In genomic region chr14:20695761-20696520, GRCm38 (mm10) we compare ENCODE assay signal across 8 mouse cellular contexts. TPM values are rescaled to one million over a fixed set of nuclear protein-coding genes. Genes with fewer than 3 reads are reported as not detected.
DNase-seq lines count a peak whose midpoint lies in the region; ATAC-seq and TF ChIP-seq lines count a peak whose summit lies in the region.

No protein-coding gene starts in this region.

- WGBS in kidney, adult 2 months, result 20% methylated on average over 27 of the region's 27 CpGs
- WGBS in forebrain, embryonic 15.5 days, result 14% methylated on average over 27 of the region's 27 CpGs

- peak; percentile 23 for DNase-seq in kidney, adult 2 months
- DNase-seq in kidney, adult 11 months, result no peak
- DNase-seq in adrenal gland, postnatal 14 days, result peak; percentile 40
- peak; percentile 33 for DNase-seq in kidney, postnatal 10 days
- no peak for DNase-seq in adipocyte (ENCODE audit: low spot score)
- DNase-seq in left cerebral cortex, adult 11 months (ENCODE audit: low spot score), result no peak

- H3K4me3 ChIP-seq in kidney, adult 2 months (ENCODE audit: insufficient read depth, low read depth, low read length), result peak overlapping the region; percentile 69
- peak overlapping the region; percentile 86 for H3K4me3 ChIP-seq in forebrain, embryonic 15.5 days

- peaks cover 4% of the 10 kb centered on the region; the same call in 1 of the 2 replicates for H3K36me3 ChIP-seq in kidney, adult 2 months (ENCODE audit: control insufficient read depth, insufficient read depth, low read length)
- H3K36me3 ChIP-seq in forebrain, embryonic 15.5 days, result peaks cover 41% of the 10 kb centered on the region

- ATAC-seq in forebrain, embryonic 15.5 days (replicated peaks), result no peak
- peak; percentile 25; the same call in 1 of the 2 replicates for ATAC-seq in monocyte, adult 5-6 weeks (replicated peaks; ENCODE audit: insufficient number of reproducible peaks, low FRiP score, low TSS enrichment, poor library complexity, severe bottlenecking)

- H3K27me3 ChIP-seq in kidney, adult 2 months (replicated peaks; ENCODE audit: control insufficient read depth, insufficient read depth, low read length), result no peaks in the 10 kb centered on the region
- H3K27me3 ChIP-seq in forebrain, embryonic 15.5 days, result no peaks in the 10 kb centered on the region

- peaks cover 15% of the 10 kb centered on the region; the same call in 1 of the 2 replicates for H3K4me1 ChIP-seq in kidney, adult 2 months (ENCODE audit: control insufficient read depth, insufficient read depth, low read length)
- peaks cover 60% of the 10 kb centered on the region for H3K4me1 ChIP-seq in forebrain, embryonic 15.5 days

- H3K27ac ChIP-seq in kidney, adult 2 months (ENCODE audit: insufficient read depth, low read depth, low read length), result no peak overlapping the region
- H3K27ac ChIP-seq in forebrain, embryonic 15.5 days (replicated peaks), result peak overlapping the region; percentile 98

- H3K9me3 ChIP-seq in forebrain, embryonic 15.5 days, result no peaks in the 10 kb centered on the region

- no peak for TF ChIP-seq POLR2A in kidney, adult 2 months (IDR thresholded peaks at IDR 0.05; ENCODE audit: low read depth, low read length)

- H3K4me2 ChIP-seq in forebrain, embryonic 15.5 days (replicated peaks), result peak overlapping the region; percentile 76

- peak overlapping the region; percentile 92 for H3K9ac ChIP-seq in forebrain, embryonic 15.5 days (replicated peaks)

- no peak for TF ChIP-seq CTCF in kidney, adult 2 months (conservative IDR thresholded peaks at IDR 0.05; ENCODE audit: insufficient read depth, insufficient read length, low read depth, low read length)

RNA-seq across cellular contexts. Expression of gene Fut11, which starts 1.2 kb away (rescaled TPM):
- polyA plus RNA-seq in kidney, adult 2 months (2012; rRNA removed), result 7.9 and 11.2 TPM in 2 replicates
- total RNA-seq in adrenal gland, postnatal 14 days (2021), result 17.0 and 18.7 TPM in 2 replicates
- polyA plus RNA-seq in forebrain, embryonic 15.5 days (2015; fragmentation: Nextera tagmentation; extraction: Ambion mirVana), result 23.1 and 23.9 TPM in 2 replicates
- total RNA-seq in monocyte, adult 5-6 weeks (2017), result 5.0 to 9.7 TPM (median 8.2 TPM) in 3 replicates

RNA-seq across cellular contexts. Expression of gene Chchd1, which starts 6.9 kb away (rescaled TPM):
- polyA plus RNA-seq in kidney, adult 2 months (2012; rRNA removed), result 42.3 and 54.0 TPM in 2 replicates
- 84.1 and 98.3 TPM in 2 replicates for total RNA-seq in adrenal gland, postnatal 14 days (2021)
- 213 TPM in 2 replicates for polyA plus RNA-seq in forebrain, embryonic 15.5 days (2015; fragmentation: Nextera tagmentation; extraction: Ambion mirVana)
- 61.2 to 77.6 TPM (median 74.5 TPM) in 3 replicates for total RNA-seq in monocyte, adult 5-6 weeks (2017)

RNA-seq across cellular contexts. Expression of gene Zswim8, which starts 11.4 kb away (rescaled TPM):
- polyA plus RNA-seq in kidney, adult 2 months (2012; rRNA removed), result 136 and 167 TPM in 2 replicates
- 96.1 and 101 TPM in 2 replicates for total RNA-seq in adrenal gland, postnatal 14 days (2021)
- polyA plus RNA-seq in forebrain, embryonic 15.5 days (2015; fragmentation: Nextera tagmentation; extraction: Ambion mirVana), result 46.1 and 47.1 TPM in 2 replicates
- total RNA-seq in monocyte, adult 5-6 weeks (2017), result 36.0 to 67.6 TPM (median 60.8 TPM) in 3 replicates

RNA-seq across cellular contexts. Expression of gene Sec24c, which starts 21.8 kb away (rescaled TPM):
- 133 and 153 TPM in 2 replicates for polyA plus RNA-seq in kidney, adult 2 months (2012; rRNA removed)
- total RNA-seq in adrenal gland, postnatal 14 days (2021), result 137 and 149 TPM in 2 replicates
- polyA plus RNA-seq in forebrain, embryonic 15.5 days (2015; fragmentation: Nextera tagmentation; extraction: Ambion mirVana), result 83.9 and 85.5 TPM in 2 replicates
- total RNA-seq in monocyte, adult 5-6 weeks (2017), result 156 to 200 TPM (median 191 TPM) in 3 replicates

RNA-seq across cellular contexts. Expression of gene Synpo2l, which starts 27.8 kb away (rescaled TPM):
- 0.87 and 1.8 TPM in 2 replicates for polyA plus RNA-seq in kidney, adult 2 months (2012; rRNA removed)
- 0.19 and 0.71 TPM in 2 replicates for total RNA-seq in adrenal gland, postnatal 14 days (2021)
- polyA plus RNA-seq in forebrain, embryonic 15.5 days (2015; fragmentation: Nextera tagmentation; extraction: Ambion mirVana), result 0.11 and 0.17 TPM in 2 replicates
- not detected in 3 replicates for total RNA-seq in monocyte, adult 5-6 weeks (2017)

Comparison
In these comparisons a context has a peak if more than half of its experiments do, and no peak if none do; other contexts are left out.
1. DNase-seq: peak in kidney, adult 2 months (single experiment), adrenal gland, postnatal 14 days (single experiment) and kidney, postnatal 10 days (single experiment); none in kidney, adult 11 months (single experiment), adipocyte (single experiment) and left cerebral cortex, adult 11 months (single experiment).